Mouse (Mus musculus) liver, adult (tissue): ENCODE measurements around the gene Thbs3.

Experiments
- GATA4 ChIP-seq: IDR thresholded peaks from 2 replicates; pipeline ENCODE4 v1.6.1; 2014; ENCODE audit warnings: mild to moderate bottlenecking, low read length; ENCODE audit not compliant: insufficient replicate concordance

The Thbs3 gene

GRCm38 (mm10) chr3:89214681-89215411 lies at the start of gene Thbs3:
TSS of gene Thbs3 (plus strand) at chr3:89215180.
- no peak for TF ChIP-seq GATA4

- TF ChIP-seq GATA4, result no peak
Measured at GRCm38 (mm10) chr3:89165268-89165870, 49.6 kb upstream of the Thbs3 start.

DNA sequence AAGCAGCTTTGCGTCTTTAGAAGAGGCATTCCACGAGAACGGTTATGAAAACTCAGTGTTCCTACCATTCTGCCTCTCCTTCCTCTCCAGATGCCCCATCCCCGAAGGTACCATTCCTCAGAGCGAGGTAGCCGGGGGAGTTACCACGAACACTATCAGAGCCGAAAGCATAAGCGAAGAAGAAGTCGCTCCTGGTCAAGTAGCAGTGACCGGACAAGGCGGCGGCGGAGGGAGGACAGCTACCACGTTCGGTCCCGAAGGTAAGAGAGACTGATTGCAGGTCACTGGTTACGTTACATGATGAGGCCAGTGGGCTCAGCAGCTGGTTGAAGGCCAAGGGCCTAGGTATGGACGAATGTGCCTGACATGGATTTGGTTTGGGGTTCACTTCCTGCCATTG lies 48.0 kb upstream of the Thbs3 start:
- no peak for TF ChIP-seq GATA4

- no peak for TF ChIP-seq GATA4
Measured at GRCm38 (mm10) chr3:89174844-89175243, 40.1 kb upstream of the Thbs3 start.

DNA sequence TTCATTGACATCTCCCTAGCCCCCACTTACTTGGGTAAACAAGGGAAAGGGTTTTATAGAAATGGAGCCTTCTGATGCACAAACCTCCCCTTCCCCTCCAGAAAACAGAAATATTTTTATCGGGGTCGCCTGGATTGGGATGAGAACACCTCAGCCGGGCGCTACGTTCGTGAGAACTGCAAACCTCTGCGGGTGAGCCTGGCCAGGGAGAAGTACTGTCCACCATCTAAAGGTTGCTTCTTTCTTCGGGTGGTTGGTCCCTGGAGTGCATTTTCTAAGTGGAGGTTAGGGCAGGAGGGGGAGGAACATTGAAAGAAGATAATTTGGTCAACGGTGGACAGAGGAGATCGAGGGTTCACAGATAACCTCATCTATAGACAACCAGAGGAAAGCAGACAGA lies 39.4 kb upstream of the Thbs3 start:
- TF ChIP-seq GATA4, result no peak

DNA sequence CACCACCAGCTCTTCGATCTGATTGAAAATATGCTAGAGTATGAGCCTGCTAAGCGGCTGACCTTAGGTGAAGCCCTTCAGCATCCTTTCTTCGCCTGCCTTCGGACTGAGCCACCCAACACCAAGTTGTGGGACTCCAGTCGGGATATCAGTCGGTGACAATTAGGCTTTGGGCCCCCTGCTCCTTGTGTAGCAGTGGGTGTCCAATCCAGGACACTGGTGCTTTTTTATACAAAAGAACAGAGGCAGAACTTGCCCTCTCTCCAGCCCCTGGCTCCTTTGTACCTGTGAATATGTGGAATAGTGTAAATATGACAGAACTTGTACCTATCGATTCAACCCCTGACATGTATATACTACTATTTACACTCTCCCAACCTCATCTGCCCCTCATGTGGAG lies 38.6 kb upstream of the Thbs3 start:
- TF ChIP-seq GATA4, result no peak

DNA sequence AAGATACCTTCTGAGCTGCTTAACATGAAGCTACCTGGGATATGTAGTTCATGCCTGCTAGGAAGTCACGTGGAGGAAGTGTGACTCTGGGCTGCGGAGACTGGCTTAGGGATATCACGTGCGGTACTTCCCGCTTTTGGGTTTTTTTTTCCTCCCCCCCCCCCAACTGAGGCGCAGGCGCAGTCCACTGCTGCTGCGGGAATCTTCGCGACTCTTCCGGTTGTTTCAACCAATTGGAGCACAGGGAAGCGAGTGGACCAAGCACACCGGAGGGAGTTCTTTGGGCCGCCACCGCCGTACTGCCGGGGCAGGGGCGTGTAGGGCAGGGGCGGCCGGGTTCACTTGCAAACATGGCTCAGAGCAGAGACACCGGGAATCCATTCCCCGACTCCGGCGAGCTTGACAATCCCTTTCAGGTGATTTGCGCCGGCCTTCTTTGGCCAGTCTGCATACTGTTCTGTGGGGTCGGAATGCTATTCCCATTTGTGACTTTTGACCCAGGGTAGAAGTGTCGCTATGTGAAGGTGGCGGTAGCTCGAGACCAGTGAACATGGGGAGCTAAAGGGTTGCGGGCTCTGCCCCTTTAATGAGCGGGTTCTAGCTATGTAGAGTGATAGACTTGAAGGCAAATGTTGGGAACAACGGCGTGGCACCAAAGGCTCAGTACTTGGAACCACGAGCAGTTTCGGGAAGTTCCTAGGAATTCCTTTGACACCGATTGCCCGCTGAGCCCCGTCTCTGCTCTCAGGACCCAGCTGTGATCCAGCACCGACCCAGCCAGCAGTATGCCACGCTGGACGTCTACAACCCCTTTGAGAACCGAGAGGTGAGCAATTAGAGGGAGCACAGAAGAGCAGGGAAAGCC lies 37.5 kb upstream of the Thbs3 start, which contains the start of gene Scamp3:
Scamp3 (plus strand) TSS at position 232 of the 865 bp plus-strand sequence.
- TF ChIP-seq GATA4, result no peak

DNA sequence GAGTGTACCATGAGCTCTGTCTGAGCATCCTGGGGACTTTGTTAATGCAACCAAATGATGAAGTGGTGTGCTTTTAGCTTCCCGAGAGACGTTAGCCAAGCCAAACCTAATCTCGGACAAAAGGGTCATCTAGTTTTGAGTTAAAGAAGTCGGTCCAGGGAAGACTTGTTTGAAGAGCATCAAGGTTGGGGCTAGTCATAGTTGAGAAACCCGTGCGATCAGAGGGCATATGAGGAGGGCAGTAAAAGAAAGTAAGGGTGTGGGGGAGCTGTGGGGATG lies 36.9 kb upstream of the Thbs3 start:
- no peak for TF ChIP-seq GATA4

DNA sequence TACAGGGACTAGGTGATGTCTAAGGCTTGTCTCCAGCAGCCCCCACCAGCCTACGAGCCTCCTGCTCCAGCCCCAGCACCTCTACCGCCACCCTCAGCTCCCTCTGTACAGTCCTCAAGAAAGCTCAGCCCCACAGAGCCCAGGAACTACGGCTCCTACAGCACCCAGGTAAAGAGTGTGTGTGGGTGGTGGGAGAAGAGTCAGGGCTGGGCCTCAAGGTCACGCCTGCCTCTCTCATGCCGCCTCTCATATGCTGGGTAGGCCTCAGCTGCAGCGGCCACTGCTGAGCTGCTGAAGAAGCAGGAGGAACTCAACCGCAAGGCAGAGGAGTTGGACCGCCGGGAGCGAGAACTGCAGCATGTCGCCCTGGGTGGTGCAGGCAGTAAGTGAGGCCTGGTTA lies 35.9 kb upstream of the Thbs3 start:
- TF ChIP-seq GATA4, result no peak

GRCm38 (mm10) chr3:89181749-89182500 lies 33.1 kb upstream of the Thbs3 start:
- no peak for TF ChIP-seq GATA4

DNA sequence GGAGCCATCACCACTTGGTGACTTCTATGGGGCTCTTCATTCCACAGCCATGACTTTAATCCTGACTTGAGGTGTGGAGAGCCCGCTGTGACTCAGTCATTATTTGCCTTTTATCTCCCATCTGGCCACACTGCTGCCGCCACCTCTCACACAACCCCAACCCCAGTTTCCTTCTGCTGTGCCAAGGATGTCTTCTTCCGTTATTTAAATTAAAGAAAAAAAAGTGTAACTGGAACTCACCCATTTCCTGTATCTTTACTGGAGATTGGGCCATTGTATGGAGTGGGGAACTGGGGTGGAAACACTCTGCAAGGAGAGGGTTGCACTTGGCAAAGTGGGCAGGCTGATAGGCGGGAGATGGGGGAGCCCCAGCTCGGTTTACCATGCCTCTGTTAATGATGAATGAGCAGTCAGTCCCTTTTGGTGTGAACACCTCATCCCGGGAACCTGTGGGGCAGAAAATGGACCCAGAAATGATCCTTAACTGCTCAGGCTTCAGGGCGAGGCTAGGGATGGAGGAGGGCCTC lies 32.4 kb upstream of the Thbs3 start:
- TF ChIP-seq GATA4, result no peak

GRCm38 (mm10) chr3:89183058-89183958 lies 31.7 kb upstream of the Thbs3 start, which contains the start of gene Fam189b:
TSS of gene Fam189b (plus strand) at chr3:89183143.
- no peak for TF ChIP-seq GATA4

DNA sequence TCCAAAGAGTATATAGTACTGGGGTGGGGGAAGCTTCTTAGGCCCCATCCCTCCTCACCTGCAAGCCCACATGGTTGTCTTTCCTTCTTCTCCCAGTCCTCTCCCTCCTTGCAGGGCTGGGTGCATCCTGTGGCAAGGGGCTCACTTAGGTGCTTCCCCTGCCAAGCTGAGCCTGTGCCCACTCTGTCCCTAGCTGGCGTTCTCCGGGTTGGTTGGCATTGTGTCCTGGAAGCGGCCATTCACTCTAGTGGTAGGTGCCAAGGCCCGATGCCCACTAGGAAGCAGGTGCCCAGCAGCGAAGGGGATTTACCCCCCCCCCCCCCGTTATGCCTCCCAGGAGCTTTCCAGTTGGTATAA lies 31.0 kb upstream of the Thbs3 start:
- no peak for TF ChIP-seq GATA4

GRCm38 (mm10) chr3:89187197-89187596 lies 27.8 kb upstream of the Thbs3 start:
- no peak for TF ChIP-seq GATA4
